Mouse (Mus musculus) hindbrain, embryonic 11.5 days (tissue): ENCODE measurements around the gene Chst11. TPM values are rescaled to one million over a fixed set of nuclear protein-coding genes. Genes with fewer than 3 reads are reported as not detected.

Source experiments
- ATAC-seq: fragments of 200-750 bp; cut with Nextera tagmentation; 2 replicates; pipeline ENCODE4 v1.8.0; 2017; ENCODE audit warnings: mild to moderate bottlenecking, moderate TSS enrichment, moderate library complexity; ENCODE audit not compliant: low FRiP score
- DNase-seq: peaks from one replicate; pipeline ENCODE4 v3.0.0-alpha.2; 2015; ENCODE audit warnings: low spot score
- H3K27ac ChIP-seq: fragments of 300-500 bp; sonication (generic); 2 replicates; pipeline ENCODE4 v1.5.1; 2014; ENCODE audit warnings: mild to moderate bottlenecking, low read depth, low read length
- H3K27me3 ChIP-seq: fragments of 300-500 bp; sonication (generic); 2 replicates; pipeline ENCODE4 v1.6.1; 2014; ENCODE audit warnings: mild to moderate bottlenecking, low read length, moderate library complexity, mixed read lengths; ENCODE audit not compliant: control insufficient read depth, insufficient read depth
- H3K36me3 ChIP-seq: fragments of 300-500 bp; sonication (generic); 2 replicates; pipeline ENCODE4 v1.6.1; 2014; ENCODE audit warnings: mild to moderate bottlenecking, low read length, moderate library complexity, mixed read lengths; ENCODE audit not compliant: control insufficient read depth, insufficient read depth
- H3K4me1 ChIP-seq: fragments of 300-500 bp; sonication (generic); replicated peaks from 2 replicates; pipeline ENCODE4 v1.6.1; 2014; ENCODE audit warnings: low read length, mixed read lengths; ENCODE audit not compliant: control insufficient read depth, insufficient read depth
- H3K4me2 ChIP-seq: fragments of 300-500 bp; sonication (generic); replicated peaks from 2 replicates; pipeline ENCODE4 v1.6.1; 2014; ENCODE audit warnings: mild to moderate bottlenecking, low read depth, low read length
- H3K4me3 ChIP-seq: fragments of 300-500 bp; sonication (generic); 2 replicates; pipeline ENCODE4 v1.5.1; 2014; ENCODE audit warnings: low read depth, low read length
- H3K9ac ChIP-seq: fragments of 300-500 bp; sonication (generic); 2 replicates; pipeline ENCODE4 v1.6.1; 2014; ENCODE audit warnings: low read depth, low read length
- H3K9me3 ChIP-seq: fragments of 300-500 bp; sonication (generic); 2 replicates; pipeline ENCODE4 v1.6.1; 2016; ENCODE audit warnings: low read length; ENCODE audit not compliant: control insufficient read depth
- WGBS: fragments of 180-500 bp; shearing (Covaris S2); extraction: QIAGEN DNeasy Blood & Tissue Kit; methylation state at CpG from one replicate; pipeline ENCODE4 v1.1.7; 2014; 5-methylcytosine and 5-hydroxymethylcytosine counted together
- polyA plus RNA-seq: library from polyadenylated mRNA; unstranded; fragments of >200 nt; fragmentation: Nextera tagmentation; extraction: Ambion mirVana; gene quantifications from 2 replicates; pipeline ENCODE4 v1.2.1, GENCODE M21; 2014

Gene Chst11
- polyA plus RNA-seq, 1 experiment from 2014 or later: 2.3 TPM

DNA sequence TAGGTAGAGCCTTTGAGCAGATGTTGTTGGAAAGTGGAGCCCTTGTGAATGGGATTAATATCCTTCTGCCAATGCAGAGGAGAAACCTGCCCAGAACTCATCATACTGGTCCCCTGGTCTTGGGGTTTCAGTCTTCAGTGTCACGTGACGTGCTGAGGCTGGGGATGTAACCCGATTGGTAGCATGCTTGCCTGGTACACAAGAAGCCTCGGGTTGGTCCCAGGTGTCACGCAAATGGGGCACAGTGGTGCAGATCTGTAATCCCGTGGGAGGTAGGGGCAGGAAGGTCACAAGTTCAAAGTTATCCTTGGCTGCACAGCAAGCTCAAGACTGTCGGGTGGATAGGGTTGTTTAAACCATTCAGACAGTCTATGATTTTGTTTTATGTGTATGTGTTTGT is 20.8 kb upstream of the Chst11 start:
- Histone ChIP-seq H3K36me3 (no peaks in the 10 kb centered on the region), H3K4me1 (no peaks in the 10 kb centered on the region), H3K4me3 (no peak overlapping the region), H3K9ac (no peak overlapping the region), H3K27ac (no peak overlapping the region), H3K27me3 (no peaks in the 10 kb centered on the region), H3K4me2 (no peak overlapping the region), H3K9me3 (no peaks in the 10 kb centered on the region)
- DNase-seq: no peak
- no peak for ATAC-seq
- 81% methylated on average over 7 of the region's 7 CpGs for WGBS

DNA sequence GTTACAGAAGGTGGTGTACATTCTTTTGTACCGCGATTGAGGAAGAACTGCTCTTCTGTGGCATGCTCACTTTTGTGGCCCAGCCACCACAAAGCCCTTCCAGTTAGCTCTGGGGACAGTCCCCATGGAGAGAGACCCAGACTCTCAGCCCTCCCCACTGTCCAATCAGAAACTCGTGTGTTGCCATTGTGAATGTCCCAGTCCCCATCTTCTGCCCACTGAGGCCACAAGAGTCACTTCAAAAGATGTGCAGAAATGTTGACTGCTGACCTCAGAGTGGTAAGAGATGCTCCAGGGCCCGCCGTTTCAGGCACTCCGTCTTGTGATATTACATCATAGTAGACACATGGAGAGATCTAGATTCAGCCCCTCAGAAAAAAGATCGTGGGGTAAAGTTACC is 18.6 kb upstream of the Chst11 start:
- no peaks in the 10 kb centered on the region for H3K9me3 ChIP-seq
- no peaks in the 10 kb centered on the region for H3K36me3 ChIP-seq
- no peaks in the 10 kb centered on the region for H3K27me3 ChIP-seq
- H3K9ac ChIP-seq: no peak overlapping the region
- no peak overlapping the region for H3K4me2 ChIP-seq
- WGBS: 89% methylated on average over 7 of the region's 7 CpGs
- DNase-seq: no peak
- ATAC-seq: no peak
- no peak overlapping the region for H3K4me3 ChIP-seq
- H3K4me1 ChIP-seq: no peaks in the 10 kb centered on the region
- no peak overlapping the region for H3K27ac ChIP-seq

DNA sequence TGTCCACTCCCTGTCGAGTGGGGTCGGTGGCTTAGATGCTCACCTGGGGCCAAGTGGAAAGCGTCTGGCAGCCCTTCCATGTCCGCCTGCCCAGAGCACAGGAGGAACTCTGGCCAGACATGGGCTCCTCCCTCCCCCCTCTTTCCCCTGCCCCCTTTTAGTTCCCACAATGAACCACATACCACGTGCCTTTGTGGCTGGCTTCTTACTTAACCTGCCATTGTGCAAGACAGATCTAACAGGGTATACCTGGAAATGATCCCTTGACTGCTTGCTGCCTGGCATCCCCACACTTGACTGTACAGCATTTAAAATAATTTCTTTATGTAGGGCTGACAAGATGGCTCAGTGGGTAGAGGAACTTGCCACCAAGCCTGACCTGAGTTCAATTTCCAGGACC is 15.7 kb upstream of the Chst11 start:
- Histone ChIP-seq H3K9ac (no peak overlapping the region), H3K4me3 (no peak overlapping the region), H3K9me3 (no peaks in the 10 kb centered on the region), H3K27ac (no peak overlapping the region), H3K27me3 (no peaks in the 10 kb centered on the region), H3K4me2 (no peak overlapping the region), H3K36me3 (no peaks in the 10 kb centered on the region), H3K4me1 (no peaks in the 10 kb centered on the region)
- DNase-seq: no peak
- WGBS: 79% methylated on average over 5 of the region's 5 CpGs
- no peak for ATAC-seq

DNA sequence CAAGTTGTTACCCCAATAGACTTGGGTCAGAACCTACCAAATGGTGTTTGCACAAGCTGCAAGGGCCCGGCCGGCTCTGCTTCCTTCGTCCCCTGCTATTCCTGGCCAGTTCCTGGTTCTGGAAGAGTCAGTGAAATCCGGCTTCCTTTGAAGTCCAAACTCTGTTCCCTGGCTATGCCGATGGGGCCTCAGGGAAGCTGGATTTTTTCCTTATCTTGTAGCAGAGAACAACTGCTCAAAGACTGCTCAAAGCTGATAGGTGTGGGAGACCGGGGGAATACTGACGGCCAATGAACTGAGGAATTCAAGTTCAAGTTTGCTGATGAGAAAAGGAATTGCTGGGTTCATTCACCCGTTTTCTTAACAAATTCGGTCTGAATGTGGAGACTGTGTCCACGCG is 13.7 kb upstream of the Chst11 start:
- Histone ChIP-seq H3K9me3 (no peaks in the 10 kb centered on the region), H3K27me3 (no peaks in the 10 kb centered on the region), H3K27ac (no peak overlapping the region), H3K4me1 (no peaks in the 10 kb centered on the region), H3K9ac (no peak overlapping the region), H3K4me3 (no peak overlapping the region), H3K4me2 (no peak overlapping the region), H3K36me3 (no peaks in the 10 kb centered on the region)
- DNase-seq (no peak), ATAC-seq (no peak)
- 82% methylated on average over 11 of the region's 11 CpGs for WGBS

DNA sequence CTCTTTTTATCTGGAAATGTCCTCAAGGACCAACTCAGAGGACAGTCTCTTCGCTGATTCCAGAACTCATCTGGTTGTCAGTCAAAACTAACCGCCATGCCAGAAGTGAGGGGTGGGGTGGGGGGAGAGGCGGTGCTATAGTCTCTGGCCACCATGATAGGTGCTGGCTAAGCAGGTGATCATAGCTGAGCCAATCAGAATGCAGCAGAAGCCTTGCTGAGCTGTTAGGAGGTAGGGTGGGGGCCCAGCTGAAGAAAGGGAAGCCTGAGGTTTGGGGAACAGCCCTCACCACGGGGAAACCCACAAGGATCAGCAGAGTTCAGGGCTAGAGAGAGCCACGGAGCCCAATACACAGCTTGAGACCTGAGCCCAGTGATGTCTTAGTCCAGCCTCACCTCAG is 11.1 kb upstream of the Chst11 start:
- Histone ChIP-seq H3K4me2 (no peak overlapping the region), H3K27me3 (no peaks in the 10 kb centered on the region), H3K27ac (no peak overlapping the region), H3K9ac (no peak overlapping the region), H3K4me3 (no peak overlapping the region), H3K4me1 (no peaks in the 10 kb centered on the region), H3K9me3 (no peaks in the 10 kb centered on the region), H3K36me3 (no peaks in the 10 kb centered on the region)
- DNase-seq: no peak
- no peak for ATAC-seq
- WGBS: 71% methylated on average over 5 of the region's 5 CpGs

DNA sequence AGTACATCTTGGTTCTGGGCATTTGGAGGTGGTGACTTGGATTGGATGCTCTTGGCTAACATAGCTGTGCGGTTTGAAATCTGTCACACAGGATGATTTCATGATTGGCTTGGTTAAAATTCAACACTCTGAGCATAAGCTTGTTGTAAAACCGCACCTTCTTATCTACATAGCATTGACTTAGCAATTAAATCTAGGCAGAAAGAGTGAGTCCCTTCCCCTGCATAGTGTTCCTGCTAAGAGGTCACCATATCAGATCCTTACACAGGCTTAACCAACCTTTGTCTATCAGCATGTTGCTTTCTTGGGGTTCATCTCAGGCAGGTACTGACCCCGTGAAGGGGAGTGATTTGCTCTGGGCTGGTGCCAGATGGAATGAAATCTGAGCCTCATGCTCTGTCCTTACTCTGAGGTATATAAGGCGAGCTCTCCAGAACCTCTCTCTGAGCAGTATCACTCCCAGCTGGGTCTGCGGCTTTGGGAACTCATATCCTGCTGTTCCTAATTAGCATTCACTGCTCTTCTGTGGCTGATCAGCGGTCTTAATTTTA is 10.6 kb upstream of the Chst11 start:
- Histone ChIP-seq H3K4me2 (no peak overlapping the region), H3K9ac (no peak overlapping the region), H3K4me1 (no peaks in the 10 kb centered on the region), H3K4me3 (no peak overlapping the region), H3K27ac (no peak overlapping the region), H3K9me3 (no peaks in the 10 kb centered on the region), H3K36me3 (no peaks in the 10 kb centered on the region), H3K27me3 (no peaks in the 10 kb centered on the region)
- 66% methylated on average over 6 of the region's 6 CpGs for WGBS
- DNase-seq (no peak), ATAC-seq (no peak)

DNA sequence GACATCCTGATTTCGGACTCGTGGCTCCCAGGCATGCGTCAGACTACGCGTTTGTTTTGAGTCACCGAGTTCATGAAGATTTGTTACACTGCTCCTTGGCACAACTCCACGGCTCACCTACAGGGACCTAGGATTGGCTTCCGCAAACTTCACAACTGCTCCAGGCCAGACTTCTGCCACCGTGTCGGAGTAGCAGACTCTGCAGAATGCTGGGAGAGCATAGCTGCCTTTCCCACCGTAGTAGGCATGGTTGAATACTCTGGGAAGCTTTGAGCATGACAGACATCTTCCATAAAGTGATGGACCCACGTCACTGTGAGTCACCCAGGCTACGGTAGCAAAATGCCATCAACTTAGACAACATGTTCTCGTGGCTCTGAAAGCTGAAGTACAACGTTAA is 9.5 kb upstream of the Chst11 start:
- no peak for ATAC-seq
- H3K4me2 ChIP-seq: no peak overlapping the region
- H3K27ac ChIP-seq: no peak overlapping the region
- H3K4me1 ChIP-seq: no peaks in the 10 kb centered on the region
- no peak overlapping the region for H3K9ac ChIP-seq
- H3K4me3 ChIP-seq: no peak overlapping the region
- DNase-seq: no peak
- WGBS: 92% methylated on average over 15 of the region's 15 CpGs
- 0 out of 2 replicates have a peak, but pooled peaks cover 1% of the 10 kb centered on the region for H3K27me3 ChIP-seq
- no peaks in the 10 kb centered on the region for H3K9me3 ChIP-seq
- H3K36me3 ChIP-seq: no peaks in the 10 kb centered on the region

DNA sequence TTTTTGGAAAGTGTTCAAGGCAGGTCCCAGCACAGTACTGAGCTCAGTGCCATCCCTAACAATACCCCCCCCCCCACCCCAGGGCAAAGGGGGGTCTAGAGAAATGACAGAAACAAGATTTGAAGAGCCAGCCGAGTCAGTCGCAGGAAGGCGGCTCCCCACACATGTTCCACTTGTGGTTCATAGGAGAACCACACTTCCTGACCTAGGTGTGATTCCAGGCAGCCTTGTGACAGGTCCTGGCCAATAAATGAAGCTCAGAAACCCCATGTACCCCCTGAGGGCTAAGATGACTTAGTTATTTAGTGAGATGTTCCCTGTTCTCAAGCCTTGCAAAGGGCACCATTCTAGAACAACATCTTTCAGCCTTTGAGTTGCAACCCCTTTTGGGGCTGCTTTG is 3.0 kb upstream of the Chst11 start:
- no peak overlapping the region for H3K9ac ChIP-seq
- DNase-seq (no peak), ATAC-seq (no peak)
- no peaks in the 10 kb centered on the region for H3K9me3 ChIP-seq
- no peak overlapping the region for H3K27ac ChIP-seq
- H3K4me3 ChIP-seq: no peak overlapping the region
- peaks cover 7% of the 10 kb centered on the region; the same call in 1 of the 2 replicates for H3K4me1 ChIP-seq
- 82% methylated on average over 3 of the region's 3 CpGs for WGBS
- H3K27me3 ChIP-seq: peaks cover 13% of the 10 kb centered on the region
- no peak overlapping the region for H3K4me2 ChIP-seq
- no peaks in the 10 kb centered on the region for H3K36me3 ChIP-seq

DNA sequence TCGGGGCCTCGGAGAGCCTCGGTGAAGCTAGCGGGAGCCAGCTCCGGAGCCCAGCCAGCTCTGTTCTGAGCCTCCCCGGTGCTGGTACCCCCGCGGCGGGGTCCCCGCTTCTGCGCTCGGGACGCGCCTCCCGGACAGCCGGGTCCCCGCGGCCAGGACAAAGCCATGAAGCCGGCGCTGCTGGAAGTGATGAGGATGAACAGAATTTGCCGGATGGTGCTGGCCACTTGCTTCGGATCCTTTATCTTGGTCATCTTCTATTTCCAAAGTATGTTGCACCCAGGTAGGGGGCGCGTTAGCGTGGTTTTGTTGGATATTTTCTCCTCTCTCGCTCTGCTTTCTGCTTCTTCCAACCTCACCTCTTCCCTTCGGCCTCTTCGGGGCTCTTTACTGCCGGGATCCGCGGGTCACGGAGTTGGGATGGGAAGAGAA is 418 bp downstream of the Chst11 start:
- peak overlapping the region; percentile 87 for H3K27ac ChIP-seq
- H3K4me1 ChIP-seq: peaks cover 9% of the 10 kb centered on the region
- peaks cover 13% of the 10 kb centered on the region for H3K27me3 ChIP-seq
- WGBS: under 1% methylated on average over 32 of the region's 32 CpGs
- ATAC-seq (no peak; the same call in none of the 2 replicates), DNase-seq (peak; percentile 72)
- H3K4me3 ChIP-seq: peak overlapping the region; percentile 80
- no peaks in the 10 kb centered on the region for H3K36me3 ChIP-seq
- no peaks in the 10 kb centered on the region for H3K9me3 ChIP-seq
- H3K4me2 ChIP-seq: peak overlapping the region; percentile 84
- H3K9ac ChIP-seq: peak overlapping the region; percentile 89
